Mouse (Mus musculus): Measurements from ENCODE around the gene BC107364. TPM values are rescaled to one million over a fixed set of nuclear protein-coding genes. Genes with fewer than 3 reads are reported as not detected.
A peak's percentile ranks its signal among the peaks of the same experiment; 100 is the strongest.
"Not testable (repeated sequence)": the region's sequence is repeated elsewhere in the genome, so short reads cannot be mapped to it uniquely, and the experiment has no call there.

Gene BC107364
- polyA plus RNA-seq, 2 experiments from 2014 or later: not detected

GRCm38 (mm10) chr3:96449762-96450585 lies 2.1 kb downstream of the BC107364 start:
- ATAC-seq: peak; percentile 26

GRCm38 (mm10) chr3:96445436-96445835 lies 6.7 kb downstream of the BC107364 start:
- ATAC-seq: no peak

- ATAC-seq: no peak
These were observed 11.5 kb downstream of the BC107364 start for GRCm38 (mm10) chr3:96440578-96440977.

- no peak for ATAC-seq
These were observed 16.5 kb downstream of the BC107364 start for GRCm38 (mm10) chr3:96435557-96436091.

- ATAC-seq: no peak
These were observed 19.9 kb downstream of the BC107364 start for GRCm38 (mm10) chr3:96432207-96432606.

- no peak for ATAC-seq
These were observed 22.3 kb downstream of the BC107364 start for GRCm38 (mm10) chr3:96429819-96430132.

GRCm38 (mm10) chr3:96428941-96429818 lies 22.9 kb downstream of the BC107364 start:
- ATAC-seq: no peak

GRCm38 (mm10) chr3:96427761-96428462 lies 24.2 kb downstream of the BC107364 start:
- ATAC-seq: no peak

GRCm38 (mm10) chr3:96427311-96427710 lies 24.8 kb downstream of the BC107364 start:
- no peak for ATAC-seq

- no peak for ATAC-seq
These were observed 25.8 kb downstream of the BC107364 start for GRCm38 (mm10) chr3:96426268-96426667.

GRCm38 (mm10) chr3:96424447-96424846 lies 27.7 kb downstream of the BC107364 start:
- ATAC-seq: not testable (repeated sequence)

GRCm38 (mm10) chr3:96423889-96424288 lies 28.2 kb downstream of the BC107364 start:
- ATAC-seq: no peak

GRCm38 (mm10) chr3:96420796-96421195 lies 31.3 kb downstream of the BC107364 start:
- ATAC-seq: no peak

GRCm38 (mm10) chr3:96418902-96419301 lies 33.2 kb downstream of the BC107364 start:
- not testable (repeated sequence) for ATAC-seq

GRCm38 (mm10) chr3:96417850-96418815 lies 34.0 kb downstream of the BC107364 start:
- ATAC-seq: no peak

- no peak for ATAC-seq
These were observed 35.5 kb downstream of the BC107364 start for GRCm38 (mm10) chr3:96416595-96416994.

- ATAC-seq: no peak
These were observed 36.0 kb downstream of the BC107364 start for GRCm38 (mm10) chr3:96416056-96416455.

GRCm38 (mm10) chr3:96414951-96415327 lies 37.2 kb downstream of the BC107364 start:
- ATAC-seq: no peak

- peak; percentile 81 for ATAC-seq
These were observed 37.8 kb downstream of the BC107364 start for GRCm38 (mm10) chr3:96414126-96414950.

- ATAC-seq: no peak
These were observed 38.5 kb downstream of the BC107364 start for GRCm38 (mm10) chr3:96413581-96414125.

Measured in CD4-positive, CD25-positive, alpha-beta regulatory T cell, adult 4 months (primary cell).